Mouse (Mus musculus) cortical plate, adult 2 months (tissue): Measurements from ENCODE around the gene Trim15.

ENCODE experiments used
- CTCF ChIP-seq: fragments of 200-500 bp; IDR thresholded peaks from 2 replicates; pipeline ENCODE4 v1.5.1; 2011; ENCODE audit warnings: mild to moderate bottlenecking, control low read depth, low read length; ENCODE audit not compliant: insufficient read depth; ENCODE audit errors: extremely low read depth
- POLR2A ChIP-seq: fragments of 200-500 bp; IDR thresholded peaks from 2 replicates; pipeline ENCODE4 v1.6.1; 2011; ENCODE audit warnings: mild to moderate bottlenecking, low read length, control low read depth; ENCODE audit not compliant: insufficient read depth; ENCODE audit errors: extremely low read depth

DNA sequence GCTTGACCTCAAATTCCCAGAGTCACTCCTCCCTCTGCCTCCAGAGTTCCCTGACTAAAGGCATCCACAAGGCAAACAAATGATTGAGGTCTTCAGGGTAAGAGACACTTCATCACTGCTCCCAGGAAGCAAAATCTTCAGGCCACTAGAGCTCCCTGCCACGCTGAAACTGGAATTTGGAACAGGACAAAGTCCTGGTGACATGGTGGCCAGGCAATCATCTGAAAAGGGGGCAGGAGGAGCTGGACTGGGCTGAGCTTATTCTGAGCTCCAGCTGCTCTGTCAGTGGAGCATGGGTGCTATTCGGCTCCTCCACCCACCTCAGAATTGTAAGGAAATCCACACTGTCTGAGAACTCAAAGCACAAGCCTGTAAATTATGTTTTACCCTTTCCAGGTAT is 45.0 kb upstream of the Trim15 start:
- TF ChIP-seq POLR2A (no peak), CTCF (no peak)
